Mouse (Mus musculus): Measurements from ENCODE around the gene Nisch. TPM values are rescaled to one million over a fixed set of nuclear protein-coding genes. Genes with fewer than 3 reads are reported as not detected.

Gene Nisch
- polyA plus RNA-seq (2017; shearing (Covaris generic)), result 170 TPM

GRCm38 (mm10) chr14:31216846-31217245 is at the start of gene Nisch:
TSS of gene Nisch (minus strand) at chr14:31216946.

GRCm38 (mm10) chr14:31251084-31251604 is 34.4 kb upstream of the Nisch start, which contains the start of the genes Phf7 and Bap1:
TSS of gene Phf7 (minus strand) at chr14:31251317.
TSS of gene Bap1 (plus strand) at chr14:31251450.

GRCm38 (mm10) chr14:31217666-31218065 is 920 bp upstream of the Nisch start, which contains the start of gene Sema3g:
TSS of gene Sema3g (plus strand) at chr14:31217860.

GRCm38 (mm10) chr14:31208084-31208483 is 8.7 kb downstream of the Nisch start, which contains the start of gene Tnnc1:
TSS of gene Tnnc1 (plus strand) at chr14:31208312.

GRCm38 (mm10) chr14:31168425-31168824 is 48.3 kb downstream of the Nisch start, which contains the start of gene Stab1:
TSS of gene Stab1 (minus strand) at chr14:31168641.

GRCm38 (mm10) chr14:31130236-31131220 is 86.2 kb downstream of the Nisch start, which contains the start of gene Nt5dc2:
TSS of gene Nt5dc2 (plus strand) at chr14:31131053.

GRCm38 (mm10) chr14:31128826-31129219 is 87.9 kb downstream of the Nisch start, which contains the start of gene Smim4:
TSS of gene Smim4 (minus strand) at chr14:31128956.

Other genes starting within 250 kb of the Nisch start
- 6.7 TPM for gene Glt8d1, start 215.5 kb downstream of the Nisch start, polyA plus RNA-seq (2017; shearing (Covaris generic))
- 353 TPM for gene Spcs1, start 215.3 kb downstream of the Nisch start, polyA plus RNA-seq (2017; shearing (Covaris generic))
- gene Pbrm1, start 197.8 kb downstream of the Nisch start, polyA plus RNA-seq (2017; shearing (Covaris generic)), result 34.9 TPM
- gene Gnl3, start 197.8 kb downstream of the Nisch start, polyA plus RNA-seq (2017; shearing (Covaris generic)), result 111 TPM
- gene Smim4, start 88.0 kb downstream of the Nisch start, polyA plus RNA-seq (2017; shearing (Covaris generic)), result 111 TPM
- not detected for gene Nt5dc2, start 85.9 kb downstream of the Nisch start, polyA plus RNA-seq (2017; shearing (Covaris generic))
- 4.1 TPM for gene Stab1, start 48.3 kb downstream of the Nisch start, polyA plus RNA-seq (2017; shearing (Covaris generic))
- not detected for gene Tnnc1, start 8.6 kb downstream of the Nisch start, polyA plus RNA-seq (2017; shearing (Covaris generic))
- gene Sema3g, start 914 bp upstream of the Nisch start, polyA plus RNA-seq (2017; shearing (Covaris generic)), result not detected
- gene Phf7, start 34.4 kb upstream of the Nisch start, polyA plus RNA-seq (2017; shearing (Covaris generic)), result 10.5 TPM
- 95.8 TPM for gene Bap1, start 34.5 kb upstream of the Nisch start, polyA plus RNA-seq (2017; shearing (Covaris generic))
- 0.04 TPM for gene Dnah1, start 107.0 kb upstream of the Nisch start, polyA plus RNA-seq (2017; shearing (Covaris generic))
- 16.9 TPM for gene Capn7, start 119.7 kb upstream of the Nisch start, polyA plus RNA-seq (2017; shearing (Covaris generic))
- 24.7 TPM for gene Sh3bp5, start 219.1 kb upstream of the Nisch start, polyA plus RNA-seq (2017; shearing (Covaris generic))

All from CD4-positive, CD25-positive, alpha-beta regulatory T cell, adult 9 weeks (primary cell).